Mouse (Mus musculus): ENCODE measurements around the gene Car10. TPM values are rescaled to one million over a fixed set of nuclear protein-coding genes. Genes with fewer than 3 reads are reported as not detected.

The Car10 gene
- total RNA-seq (2018; cell fraction: chromatin; rRNA removed), result not detected
- not detected for total RNA-seq (2018; cell fraction: cytosol; rRNA removed)
- total RNA-seq (2018; cell fraction: nucleus; rRNA removed), result not detected
- not detected in 3 replicates for polyA plus RNA-seq (2018)

- no peaks in the 10 kb centered on the region for H3K36me3 ChIP-seq (ENCODE audit: inconsistent target)
- H3K4me3 ChIP-seq (ENCODE audit: inconsistent target), result no peak within 1 kb of the TSS
- no peak within 1 kb of the TSS for H3K27ac ChIP-seq
- whole genome bisulfite sequencing (ENCODE audit: missing documents), result 5% methylated on average over 45 of the region's 48 CpGs
- H3K79me2 ChIP-seq (ENCODE audit: inconsistent target), result no peaks in the 10 kb centered on the region
Measured at GRCm38 (mm10) chr11:93097941-93098828, at the start of gene Car10. Car10 (plus strand) TSS chr11:93098028.

DNA sequence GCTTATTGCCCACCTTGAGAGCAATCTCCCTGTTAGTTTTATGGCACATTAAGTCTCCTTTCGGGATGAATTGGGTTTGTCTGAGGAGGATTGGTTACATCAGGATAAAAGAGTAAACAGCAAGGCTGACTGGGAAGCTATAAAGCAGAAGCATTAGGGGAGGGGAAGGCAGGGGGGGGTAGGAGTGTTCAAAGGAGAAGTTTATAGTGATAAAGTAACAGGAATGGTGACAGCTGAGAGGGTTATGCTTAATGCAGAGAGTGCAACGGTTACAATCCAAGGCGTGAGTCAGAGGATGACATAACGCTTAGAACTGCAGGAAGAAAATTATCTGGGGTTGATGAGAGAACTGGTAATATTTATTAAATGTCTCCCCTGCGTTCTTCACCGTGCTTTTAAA, 32.8 kb upstream of the Car10 start:
- H3K4me3 ChIP-seq (ENCODE audit: inconsistent target), result no peak overlapping the region
- H3K36me3 ChIP-seq (ENCODE audit: inconsistent target), result no peaks in the 10 kb centered on the region
- 50% methylated on average over 6 of the region's 6 CpGs for WGBS (ENCODE audit: missing documents)
- H3K27ac ChIP-seq, result no peak overlapping the region
- no peaks in the 10 kb centered on the region for H3K79me2 ChIP-seq (ENCODE audit: inconsistent target)

DNA sequence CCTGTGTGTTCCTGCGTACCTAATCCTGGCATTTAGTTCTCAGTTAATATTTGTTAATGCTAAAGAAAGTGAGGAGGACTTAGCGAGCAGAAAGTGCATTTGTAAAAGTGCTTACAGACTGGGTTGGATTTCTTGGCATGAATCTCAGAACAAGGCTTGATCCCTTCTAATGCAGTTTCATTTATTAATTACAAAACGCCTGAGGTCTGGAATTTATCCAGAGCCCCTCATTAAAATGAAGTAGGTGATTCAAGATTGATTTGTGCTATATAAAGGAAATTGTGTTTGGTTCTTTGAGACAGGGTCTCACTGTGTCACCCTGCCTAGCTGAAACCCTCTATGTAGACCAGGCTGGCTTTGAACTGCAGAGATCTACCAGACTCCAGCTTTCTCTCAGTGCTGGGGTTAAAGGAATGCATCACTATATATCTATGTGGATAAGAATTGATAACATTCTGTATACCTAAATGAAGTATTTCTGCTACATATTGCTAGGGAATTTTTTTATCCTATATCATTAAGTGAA, 32.1 kb upstream of the Car10 start:
- H3K36me3 ChIP-seq (ENCODE audit: inconsistent target), result no peaks in the 10 kb centered on the region
- H3K4me3 ChIP-seq (ENCODE audit: inconsistent target), result no peak overlapping the region
- WGBS (ENCODE audit: missing documents), result 83% methylated on average over 3 of the region's 3 CpGs
- H3K79me2 ChIP-seq (ENCODE audit: inconsistent target), result no peaks in the 10 kb centered on the region
- no peak overlapping the region for H3K27ac ChIP-seq

DNA sequence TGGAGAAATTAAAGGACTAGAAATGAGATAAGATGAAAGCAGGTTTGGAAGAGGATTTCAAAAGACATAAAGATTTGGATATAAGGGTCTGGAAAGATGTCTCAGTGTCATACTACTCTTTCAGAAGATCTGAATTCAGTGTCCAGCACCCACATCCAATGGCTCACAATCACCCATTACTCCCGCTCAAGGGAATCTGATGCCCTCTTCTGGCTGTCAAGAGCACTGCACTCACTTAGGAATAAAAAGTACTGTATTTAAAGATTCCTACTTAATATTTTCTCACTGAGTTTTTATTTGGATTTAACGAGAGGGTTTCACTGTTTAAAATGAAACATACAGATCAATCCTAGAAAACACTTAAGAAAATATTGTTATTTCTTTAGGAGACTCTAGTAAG, 2.2 kb upstream of the Car10 start:
- no peak overlapping the region for H3K4me3 ChIP-seq (ENCODE audit: inconsistent target)
- 25% methylated on average over 2 of the region's 2 CpGs for WGBS (ENCODE audit: missing documents)
- H3K36me3 ChIP-seq (ENCODE audit: inconsistent target), result no peaks in the 10 kb centered on the region
- H3K27ac ChIP-seq, result no peak overlapping the region
- no peaks in the 10 kb centered on the region for H3K79me2 ChIP-seq (ENCODE audit: inconsistent target)

- H3K36me3 ChIP-seq (ENCODE audit: inconsistent target), result no peaks in the 10 kb centered on the region
- H3K79me2 ChIP-seq (ENCODE audit: inconsistent target), result no peaks in the 10 kb centered on the region
- no peak overlapping the region for H3K27ac ChIP-seq
- WGBS (ENCODE audit: missing documents), result 2% methylated on average over 6 of the region's 6 CpGs
- no peak overlapping the region for H3K4me3 ChIP-seq (ENCODE audit: inconsistent target)
Measured at GRCm38 (mm10) chr11:93097001-93097400, 827 bp upstream of the Car10 start.

DNA sequence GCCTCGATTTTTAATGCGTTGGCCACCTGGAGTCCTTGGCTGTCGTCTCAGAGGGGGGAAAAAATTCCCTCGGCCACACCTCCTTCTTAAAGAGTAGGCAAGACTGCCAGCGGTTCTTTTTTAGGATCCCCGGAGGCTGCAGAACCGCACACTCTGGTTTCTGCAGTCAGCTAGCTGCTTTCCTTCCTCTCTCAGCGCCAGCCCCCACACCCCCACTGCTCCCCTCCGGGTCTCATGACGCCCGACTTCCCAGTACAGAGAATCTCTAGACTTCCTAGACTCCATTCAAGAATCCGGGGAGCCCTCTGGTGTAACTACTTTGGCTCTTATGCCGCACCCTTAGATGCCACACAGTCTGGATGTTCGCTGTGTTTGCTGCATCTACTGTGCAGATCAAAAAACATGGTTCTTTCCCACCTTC, 387 bp upstream of the Car10 start:
- H3K79me2 ChIP-seq (ENCODE audit: inconsistent target), result no peaks in the 10 kb centered on the region
- H3K36me3 ChIP-seq (ENCODE audit: inconsistent target), result no peaks in the 10 kb centered on the region
- 7% methylated on average over 14 of the region's 14 CpGs for WGBS (ENCODE audit: missing documents)
- H3K27ac ChIP-seq, result no peak overlapping the region
- no peak overlapping the region for H3K4me3 ChIP-seq (ENCODE audit: inconsistent target)

DNA sequence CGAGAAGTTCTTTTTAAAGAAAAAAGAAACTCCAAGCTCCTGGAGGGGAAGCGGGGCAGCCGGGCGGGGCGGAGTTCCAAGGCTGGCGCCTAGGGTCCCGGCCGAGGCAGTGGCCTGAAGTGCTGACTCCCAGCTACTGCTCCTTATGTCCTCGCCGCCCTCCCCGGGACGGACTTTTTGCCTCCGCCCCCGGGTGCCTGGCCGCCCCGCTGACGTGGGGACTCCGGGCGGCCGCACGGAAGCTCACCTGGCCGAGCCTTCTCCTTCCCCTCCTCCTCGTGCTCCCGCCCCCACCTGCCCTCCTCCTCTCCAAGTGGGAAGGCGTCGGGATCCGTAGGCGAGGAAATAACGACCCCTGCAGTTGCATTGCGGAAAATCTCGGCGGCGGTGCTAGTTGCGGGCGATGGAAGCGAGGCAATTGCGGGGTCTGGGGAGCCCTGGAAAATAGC, 1.1 kb downstream of the Car10 start:
- Histone ChIP-seq H3K4me3 (ENCODE audit: inconsistent target) (no peak overlapping the region), H3K36me3 (ENCODE audit: inconsistent target) (no peaks in the 10 kb centered on the region), H3K27ac (no peak overlapping the region), H3K79me2 (ENCODE audit: inconsistent target) (no peaks in the 10 kb centered on the region)
- 3% methylated on average over 36 of the region's 37 CpGs for WGBS (ENCODE audit: missing documents)

- Histone ChIP-seq H3K4me3 (ENCODE audit: inconsistent target) (no peak overlapping the region), H3K27ac (no peak overlapping the region), H3K79me2 (ENCODE audit: inconsistent target) (no peaks in the 10 kb centered on the region), H3K36me3 (ENCODE audit: inconsistent target) (no peaks in the 10 kb centered on the region)
- WGBS (ENCODE audit: missing documents), result 6% methylated on average over 52 of the region's 53 CpGs
Measured at GRCm38 (mm10) chr11:93099431-93100370, 1.9 kb downstream of the Car10 start.

DNA sequence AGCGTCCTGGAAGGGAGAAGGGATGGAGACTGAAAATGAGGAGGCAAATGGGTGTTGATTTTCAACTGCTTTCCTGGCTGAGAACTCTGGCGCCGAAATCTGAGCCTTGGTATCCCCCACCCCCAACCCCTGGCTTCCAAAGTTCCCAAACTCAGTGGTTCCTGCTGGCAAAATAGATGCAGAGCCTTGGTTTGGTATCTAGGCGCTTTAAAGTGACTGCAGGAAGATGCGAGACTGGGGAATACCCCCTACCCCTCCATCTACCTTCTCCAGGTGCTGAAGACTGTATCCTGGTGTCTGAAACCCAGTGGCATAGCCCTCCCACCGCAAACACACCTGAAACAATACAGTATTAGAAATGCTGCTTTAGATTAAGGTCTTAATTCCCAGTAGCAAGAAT, 2.8 kb downstream of the Car10 start:
- H3K27ac ChIP-seq, result no peak overlapping the region
- no peak overlapping the region for H3K4me3 ChIP-seq (ENCODE audit: inconsistent target)
- WGBS (ENCODE audit: missing documents), result 6% methylated on average over 6 of the region's 6 CpGs
- no peaks in the 10 kb centered on the region for H3K36me3 ChIP-seq (ENCODE audit: inconsistent target)
- H3K79me2 ChIP-seq (ENCODE audit: inconsistent target), result no peaks in the 10 kb centered on the region

- no peaks in the 10 kb centered on the region for H3K79me2 ChIP-seq (ENCODE audit: inconsistent target)
- no peak overlapping the region for H3K27ac ChIP-seq
- WGBS (ENCODE audit: missing documents), result 3% methylated on average over 2 of the region's 2 CpGs
- H3K36me3 ChIP-seq (ENCODE audit: inconsistent target), result no peaks in the 10 kb centered on the region
- no peak overlapping the region for H3K4me3 ChIP-seq (ENCODE audit: inconsistent target)
Measured at GRCm38 (mm10) chr11:93101106-93101505, 3.3 kb downstream of the Car10 start.

DNA sequence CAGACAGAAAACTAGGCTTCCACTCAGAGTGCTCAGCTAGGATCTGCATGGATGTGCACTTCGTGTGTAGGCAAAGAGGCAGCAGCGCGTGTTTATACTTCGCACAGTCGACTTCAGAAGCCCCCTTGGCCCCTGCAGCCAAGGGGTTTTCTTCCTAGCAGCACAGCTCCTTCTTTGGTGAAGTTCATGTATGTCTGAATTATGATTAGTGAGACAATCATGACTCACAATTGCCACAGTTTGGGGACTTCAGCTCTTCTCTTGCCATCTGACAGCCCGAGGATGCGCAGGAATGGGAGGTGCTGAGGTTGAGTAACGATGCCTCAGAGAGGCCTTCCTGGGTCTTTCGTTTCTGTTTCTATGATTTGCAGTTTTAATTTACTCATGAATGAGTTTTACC, 4.5 kb downstream of the Car10 start:
- WGBS (ENCODE audit: missing documents), result 85% methylated on average over 9 of the region's 9 CpGs
- Histone ChIP-seq H3K36me3 (ENCODE audit: inconsistent target) (no peaks in the 10 kb centered on the region), H3K4me3 (ENCODE audit: inconsistent target) (no peak overlapping the region), H3K27ac (no peak overlapping the region), H3K79me2 (ENCODE audit: inconsistent target) (no peaks in the 10 kb centered on the region)

DNA sequence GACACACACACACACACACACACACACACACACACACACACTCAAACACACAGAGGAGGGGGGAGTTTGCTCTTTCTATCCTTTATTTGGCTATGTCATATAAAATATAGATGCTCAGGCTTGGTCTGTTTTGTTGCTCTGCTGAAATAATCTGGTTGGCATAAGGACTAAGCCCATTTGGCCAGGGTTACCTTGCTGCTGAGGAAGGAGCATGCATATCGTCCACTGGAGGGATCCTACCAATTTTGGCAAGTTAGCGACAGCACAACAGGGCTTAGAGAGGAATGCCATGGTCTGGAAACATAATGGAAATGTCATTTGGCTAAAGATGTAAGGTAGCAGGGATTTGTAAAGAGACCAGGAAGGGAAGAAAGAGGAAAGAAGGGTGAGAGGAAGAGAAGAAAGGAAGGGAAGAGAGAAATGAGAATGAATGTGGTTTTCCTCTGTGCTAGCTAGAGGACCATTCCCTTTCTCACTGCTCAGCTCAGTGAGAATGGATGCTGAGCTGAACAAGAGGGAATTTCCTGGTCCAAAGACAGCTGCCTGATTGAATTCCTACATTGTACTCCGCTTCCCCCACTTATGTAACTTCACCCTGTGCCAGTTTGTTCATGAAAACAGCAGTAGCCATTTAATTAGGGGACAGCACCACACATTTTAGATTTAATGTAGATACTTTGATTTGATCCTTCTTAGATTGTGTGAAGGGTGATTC, 5.4 kb downstream of the Car10 start:
- no peak overlapping the region for H3K4me3 ChIP-seq (ENCODE audit: inconsistent target)
- WGBS (ENCODE audit: missing documents), result 53% methylated on average over 3 of the region's 3 CpGs
- H3K36me3 ChIP-seq (ENCODE audit: inconsistent target), result no peaks in the 10 kb centered on the region
- no peaks in the 10 kb centered on the region for H3K79me2 ChIP-seq (ENCODE audit: inconsistent target)
- H3K27ac ChIP-seq, result no peak overlapping the region

- WGBS (ENCODE audit: missing documents), result 42% methylated on average over 1 of the region's 1 CpGs
- Histone ChIP-seq H3K4me3 (ENCODE audit: inconsistent target) (no peak overlapping the region), H3K79me2 (ENCODE audit: inconsistent target) (no peaks in the 10 kb centered on the region)
Measured at GRCm38 (mm10) chr11:93109451-93109850, 11.6 kb downstream of the Car10 start.

More at GRCm38 (mm10) chr11:93109451-93109850, 11.6 kb downstream of the Car10 start:
- Histone ChIP-seq H3K36me3 (ENCODE audit: inconsistent target) (no peaks in the 10 kb centered on the region), H3K27ac (no peak overlapping the region)
